Mouse (Mus musculus) megakaryocyte, embryonic 14.5 days (primary cell): ENCODE data around the gene Matn3.

ENCODE experiments used
- FLI1 ChIP-seq: IDR thresholded peaks from 2 replicates; pipeline ENCODE4 v1.6.1; 2012; ENCODE audit warnings: low read length, inconsistent platforms, mixed read lengths
- GATA1 ChIP-seq: IDR thresholded peaks from 3 replicates; pipeline ENCODE4 v1.6.1; 2012; ENCODE audit warnings: mixed read lengths, low read length, inconsistent platforms, borderline replicate concordance

DNA sequence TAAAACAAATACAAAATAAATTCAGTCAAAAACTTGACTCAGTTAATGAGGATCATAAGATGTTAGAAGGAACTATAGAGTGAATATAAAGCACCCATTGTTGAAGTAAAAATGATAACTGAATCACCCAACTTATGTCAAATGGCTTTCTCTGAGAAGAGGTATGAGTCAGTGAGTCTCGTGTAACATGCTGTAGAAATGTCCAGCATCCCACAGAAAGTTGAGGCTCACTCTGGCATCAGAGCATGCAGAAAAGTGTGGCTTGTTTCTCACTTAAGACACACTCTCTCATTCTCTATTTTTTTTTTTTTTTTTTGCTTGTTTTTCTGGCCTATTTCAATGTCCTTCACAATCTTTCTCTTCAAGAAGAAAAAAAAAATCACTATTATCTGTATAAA lies 26.7 kb upstream of the Matn3 start:
- TF ChIP-seq FLI1: no peak
- no peak for TF ChIP-seq GATA1
